8 mouse cellular contexts compared by ENCODE assay signal in the genomic region with DNA sequence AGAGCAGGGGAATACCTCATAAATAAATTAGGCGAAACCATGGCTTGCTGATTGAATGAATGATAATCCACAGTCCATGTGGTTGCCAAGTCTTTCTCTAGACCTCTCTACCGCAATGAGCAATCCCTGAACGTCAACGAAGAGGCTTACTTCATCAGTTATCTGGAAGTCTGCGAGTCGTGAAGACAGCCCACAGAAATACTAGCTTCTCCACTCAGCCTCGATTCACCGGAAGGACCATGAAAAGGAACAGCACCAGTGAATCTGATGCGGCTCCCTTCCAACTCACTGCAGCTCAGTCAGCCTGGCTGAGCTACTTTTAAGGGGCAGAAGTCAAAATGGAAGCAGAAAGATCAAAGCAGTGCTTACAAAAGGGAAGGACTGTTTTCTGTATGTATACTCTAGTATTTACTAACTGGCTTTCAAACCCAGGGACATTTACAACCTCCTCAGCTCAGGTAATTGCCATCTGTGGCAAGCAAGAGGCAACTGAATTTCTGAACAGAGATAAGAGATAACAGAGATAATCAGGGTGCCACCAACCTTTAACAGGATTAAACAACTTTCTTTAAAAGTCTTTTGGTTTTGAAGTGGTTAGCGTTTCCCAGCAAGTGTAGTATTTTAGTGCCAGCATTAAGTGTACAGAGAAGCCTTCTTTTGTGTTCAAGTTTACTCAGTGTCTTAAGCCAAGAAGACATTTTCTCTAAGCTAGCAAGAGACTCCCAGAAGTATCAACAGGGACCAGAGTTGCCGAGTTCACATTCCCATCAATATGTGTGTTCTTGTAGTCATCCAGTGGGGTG. TPM values are rescaled to one million over a fixed set of nuclear protein-coding genes. Genes with fewer than 3 reads are reported as not detected.
DNase-seq lines count a peak whose midpoint lies in the region; ATAC-seq and TF ChIP-seq lines count a peak whose summit lies in the region.

No protein-coding gene starts in this region.

- H3K4me3 ChIP-seq in hindbrain, embryonic 12.5 days, result no peak overlapping the region
- H3K4me3 ChIP-seq in hindbrain, embryonic 10.5 days, result no peak overlapping the region
- peak overlapping the region; percentile 70 for H3K4me3 ChIP-seq in C2C12 (ENCODE audit: insufficient read depth, poor library complexity, severe bottlenecking)
- peak overlapping the region; percentile 87; the same call in 1 of the 2 replicates for H3K4me3 ChIP-seq in embryonic facial prominence, embryonic 10.5 days
- H3K4me3 ChIP-seq in liver, embryonic 14.5 days (ENCODE audit: insufficient read depth in 1 of 2, low read depth in 2 of 2, low read length in 2 of 2), result no peak overlapping the region

- TF ChIP-seq EP300 in liver, embryonic 14.5 days (IDR thresholded peaks at IDR 0.05; ENCODE audit: low read depth), result no peak

- no peak overlapping the region for H3K27ac ChIP-seq in hindbrain, embryonic 12.5 days
- H3K27ac ChIP-seq in hindbrain, embryonic 10.5 days, result no peak overlapping the region
- no peak overlapping the region for H3K27ac ChIP-seq in embryonic facial prominence, embryonic 10.5 days (replicated peaks)
- no peak overlapping the region for H3K27ac ChIP-seq in liver, embryonic 14.5 days

- no peak for DNase-seq in hindbrain, embryonic 10.5 days (ENCODE audit: low spot score)
- DNase-seq in embryonic facial prominence, embryonic 10.5 days (ENCODE audit: low spot score), result no peak
- no peak for DNase-seq in liver, embryonic 14.5 days (ENCODE audit: low read depth in 3 of 3, low spot score in 3 of 3)
- no peak for DNase-seq in c-Kit-positive CD71-positive TER-119-positive erythroid progenitor cells, embryonic 14.5 days (ENCODE audit: low spot score)
- DNase-seq in adrenal gland, adult 18-20 months (ENCODE audit: low spot score in 2 of 2), result no peak

- peaks cover 26% of the 10 kb centered on the region for H3K4me1 ChIP-seq in hindbrain, embryonic 12.5 days
- H3K4me1 ChIP-seq in hindbrain, embryonic 10.5 days (replicated peaks), result peaks cover 44% of the 10 kb centered on the region
- H3K4me1 ChIP-seq in embryonic facial prominence, embryonic 10.5 days, result peaks cover 50% of the 10 kb centered on the region
- H3K4me1 ChIP-seq in liver, embryonic 14.5 days (replicated peaks; ENCODE audit: control insufficient read depth in 2 of 2, insufficient read depth in 2 of 2, low read length in 1 of 2), result peaks cover 5 to 26% of the 10 kb centered on the region in 2 experiments

- TF ChIP-seq CTCF in C2C12 (IDR thresholded peaks at IDR 0.05; ENCODE audit: control insufficient read depth, insufficient read depth, insufficient read length), result no peak
- TF ChIP-seq CTCF in liver, embryonic 14.5 days (IDR thresholded peaks at IDR 0.05; ENCODE audit: low read depth), result no peak

- no peaks in the 10 kb centered on the region for H3K27me3 ChIP-seq in hindbrain, embryonic 12.5 days
- no peaks in the 10 kb centered on the region for H3K27me3 ChIP-seq in hindbrain, embryonic 10.5 days (ENCODE audit: insufficient read depth, poor library complexity, severe bottlenecking)
- no peaks in the 10 kb centered on the region for H3K27me3 ChIP-seq in C2C12 (ENCODE audit: control insufficient read depth, insufficient read depth, insufficient read length)
- peaks cover 11% of the 10 kb centered on the region; the same call in 1 of the 2 replicates for H3K27me3 ChIP-seq in embryonic facial prominence, embryonic 10.5 days (replicated peaks; ENCODE audit: low read depth, poor library complexity, severe bottlenecking)
- peaks cover 11% of the 10 kb centered on the region for H3K27me3 ChIP-seq in liver, embryonic 14.5 days (ENCODE audit: control insufficient read depth, insufficient read depth, low read length)

- no peak overlapping the region for H3K9ac ChIP-seq in hindbrain, embryonic 12.5 days
- no peak overlapping the region for H3K9ac ChIP-seq in liver, embryonic 14.5 days (replicated peaks)

- H3K9me3 ChIP-seq in hindbrain, embryonic 12.5 days (replicated peaks), result no peaks in the 10 kb centered on the region
- peaks cover 5% of the 10 kb centered on the region for H3K9me3 ChIP-seq in hindbrain, embryonic 10.5 days
- H3K9me3 ChIP-seq in embryonic facial prominence, embryonic 10.5 days, result peaks cover 5% of the 10 kb centered on the region; the same call in 1 of the 2 replicates
- H3K9me3 ChIP-seq in liver, embryonic 14.5 days (ENCODE audit: control insufficient read depth, low read length), result no peaks in the 10 kb centered on the region

- no peak for ATAC-seq in hindbrain, embryonic 12.5 days (ENCODE audit: low FRiP score)
- ATAC-seq in liver, embryonic 14.5 days (ENCODE audit: insufficient read depth), result no peak
- ATAC-seq in cerebellum, adult (ENCODE audit: insufficient number of reproducible peaks, low FRiP score, low TSS enrichment), result no peak

- H3K79me2 ChIP-seq in C2C12 (ENCODE audit: control insufficient read depth, insufficient read depth), result peaks cover 79% of the 10 kb centered on the region

- H3K36me3 ChIP-seq in hindbrain, embryonic 12.5 days, result no peaks in the 10 kb centered on the region
- H3K36me3 ChIP-seq in hindbrain, embryonic 10.5 days, result peaks cover 9% of the 10 kb centered on the region
- H3K36me3 ChIP-seq in C2C12 (ENCODE audit: control insufficient read depth, insufficient read depth), result peaks cover 4% of the 10 kb centered on the region
- peaks cover 10% of the 10 kb centered on the region for H3K36me3 ChIP-seq in embryonic facial prominence, embryonic 10.5 days (replicated peaks)
- H3K36me3 ChIP-seq in liver, embryonic 14.5 days (replicated peaks; ENCODE audit: control insufficient read depth, insufficient read depth, low read depth), result no peaks in the 10 kb centered on the region

- H3K79me3 ChIP-seq in C2C12 (ENCODE audit: low read depth), result peaks cover 61% of the 10 kb centered on the region

- 67% methylated on average over 11 of the region's 11 CpGs for WGBS in hindbrain, embryonic 12.5 days
- 81% methylated on average over 11 of the region's 11 CpGs for WGBS in hindbrain, embryonic 10.5 days
- 80% methylated on average over 11 of the region's 11 CpGs for WGBS in embryonic facial prominence, embryonic 10.5 days
- 30% methylated on average over 11 of the region's 11 CpGs for WGBS in liver, embryonic 14.5 days (ENCODE audit: insufficient replicate concordance)

- H3ac ChIP-seq in C2C12 (ENCODE audit: control insufficient read depth, insufficient read length, low read depth), result peak overlapping the region; percentile 33

- peak overlapping the region; percentile 74 for H3K4me2 ChIP-seq in hindbrain, embryonic 12.5 days (replicated peaks)
- H3K4me2 ChIP-seq in liver, embryonic 14.5 days (ENCODE audit: low read depth), result peak overlapping the region; percentile 80

TF ChIP-seq in C2C12, 6 proteins besides CTCF, POLR2A, EP300 and RAD21:
- peak; percentile 56 for TF ChIP-seq CEBPB (IDR thresholded peaks at IDR 0.05; ENCODE audit: low read depth)
- no peak for TF ChIP-seq MYOG (IDR thresholded peaks at IDR 0.05; ENCODE audit: control insufficient read depth, extremely low read depth, insufficient read length)
- TF ChIP-seq FOSL1 (IDR thresholded peaks at IDR 0.05; ENCODE audit: insufficient read depth, low read length, poor library complexity, severe bottlenecking), result peak; percentile 13
- no peak for TF ChIP-seq USF1 (IDR thresholded peaks at IDR 0.05; ENCODE audit: low read depth)
- peak; percentile 74 for TF ChIP-seq MAX (IDR thresholded peaks at IDR 0.05)
- TF ChIP-seq MYOD1 (IDR thresholded peaks at IDR 0.05; ENCODE audit: control insufficient read depth, insufficient read length, low read depth), result peak; percentile 32

RNA-seq across cellular contexts. Expression of a gene that starts 2.2 kb away (rescaled TPM):
- polyA plus RNA-seq in hindbrain, embryonic 12.5 days (2016; fragmentation: Nextera tagmentation; extraction: Ambion mirVana), result 11.1 and 11.6 TPM in 2 replicates
- 9.4 and 11.1 TPM in 2 replicates for polyA plus RNA-seq in hindbrain, embryonic 10.5 days (2016; fragmentation: Nextera tagmentation; extraction: Ambion mirVana)
- polyA plus RNA-seq in C2C12 (2012; fragmentation: generic; extraction: Trizol), result 45.0 TPM
- polyA plus RNA-seq in embryonic facial prominence, embryonic 10.5 days (2016; fragmentation: Nextera tagmentation; extraction: Ambion mirVana), result 12.7 and 13.3 TPM in 2 replicates
- 13.8 and 16.5 TPM in 2 replicates for polyA plus RNA-seq in liver, embryonic 14.5 days (2012; rRNA removed)
- polyA plus RNA-seq in liver, embryonic 14.5 days (2014; fragmentation: Nextera tagmentation; extraction: Ambion mirVana), result 11.2 and 14.1 TPM in 2 replicates
- total RNA-seq in adrenal gland, adult 18-20 months (2021), result 10 to 100 TPM; 43.3 to 54.9 TPM

Comparison
In these comparisons a context has a peak if more than half of its experiments do, and no peak if none do; other contexts are left out.
1. H3K4me3 ChIP-seq: peak in C2C12 (single experiment) and embryonic facial prominence, embryonic 10.5 days (single experiment); none in hindbrain, embryonic 12.5 days (single experiment), hindbrain, embryonic 10.5 days (single experiment) and liver, embryonic 14.5 days (0 of 2).